Mouse (Mus musculus) gastrocnemius, postnatal 36 days (tissue): Measurements from ENCODE around the gene Tnni1. TPM values are rescaled to one million over a fixed set of nuclear protein-coding genes. Genes with fewer than 3 reads are reported as not detected.

Source experiments
- DNase-seq, 2 experiments: peaks; one replicate each; pipeline ENCODE4 v3.0.0; 2022
- intact Hi-C: fragments of 180-260 bp; cut with DNase I; formaldehyde crosslinking; loops from one replicate; pipeline ENCODE4 v1.15.1; 2025
- total RNA-seq, 2 experiments: library from RNA; stranded (reverse); gene quantifications; 2 replicates each; pipeline ENCODE4 v1.2.3; 2021

Tnni1 gene
- total RNA-seq, 2 experiments from 2014 or later = 69.4 to 433 TPM

DNA sequence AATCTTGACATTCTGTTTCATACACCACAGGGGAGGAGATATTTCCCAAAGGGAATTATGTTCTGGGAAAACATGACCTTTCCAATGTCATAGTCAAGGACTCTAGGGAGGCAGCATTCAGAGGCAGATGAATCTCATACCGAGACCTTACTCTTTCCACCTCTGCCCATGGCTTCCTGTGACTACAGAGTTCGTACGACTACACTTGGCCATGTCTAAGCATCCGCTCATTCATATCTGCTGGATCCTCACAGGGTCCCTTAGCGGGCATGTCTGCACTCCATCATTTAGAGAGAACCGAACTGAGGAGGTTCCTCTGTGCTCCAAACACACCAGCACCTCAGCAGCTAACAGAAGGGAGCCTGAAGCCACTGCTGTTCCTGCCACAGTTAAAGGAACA is 59.8 kb downstream of the Tnni1 start:
- DNase-seq = no peak
- intact Hi-C loops = no loop called here

DNA sequence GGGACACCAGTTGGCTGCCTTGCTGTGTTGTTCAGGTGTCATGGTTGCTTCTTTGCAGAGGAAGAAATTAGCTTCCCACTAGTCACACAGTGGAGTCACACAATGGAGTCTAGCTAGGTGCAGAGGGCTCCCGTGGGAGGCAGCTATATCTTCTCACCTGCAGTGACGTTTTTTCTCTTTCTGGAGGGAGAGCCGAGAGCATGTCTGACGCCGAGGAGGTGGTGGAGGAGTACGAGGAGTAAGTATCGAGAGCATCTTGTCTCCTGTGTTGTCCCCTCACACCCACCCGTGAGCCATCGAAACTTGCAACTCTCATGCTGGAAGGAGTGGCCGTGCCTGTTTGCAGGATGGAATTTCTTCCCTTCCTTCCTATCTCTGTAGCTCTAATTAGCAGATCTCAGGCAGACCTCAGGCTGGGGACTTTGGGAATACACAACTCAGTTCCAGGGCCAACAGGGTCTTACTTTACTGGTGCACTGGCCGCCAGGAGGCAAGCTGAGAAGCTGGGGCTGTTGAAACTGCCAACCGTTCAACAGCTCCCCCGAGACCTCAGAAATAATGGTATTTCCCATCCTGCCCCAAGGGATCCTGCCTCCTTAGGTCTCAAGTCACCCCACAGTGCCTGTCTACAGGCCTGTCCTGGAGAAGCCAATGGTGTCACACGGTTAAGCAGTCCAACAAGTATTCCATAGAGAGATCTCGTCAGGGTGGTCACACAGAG is 61.6 kb downstream of the Tnni1 start:
- intact Hi-C loops = no loop called here

DNA sequence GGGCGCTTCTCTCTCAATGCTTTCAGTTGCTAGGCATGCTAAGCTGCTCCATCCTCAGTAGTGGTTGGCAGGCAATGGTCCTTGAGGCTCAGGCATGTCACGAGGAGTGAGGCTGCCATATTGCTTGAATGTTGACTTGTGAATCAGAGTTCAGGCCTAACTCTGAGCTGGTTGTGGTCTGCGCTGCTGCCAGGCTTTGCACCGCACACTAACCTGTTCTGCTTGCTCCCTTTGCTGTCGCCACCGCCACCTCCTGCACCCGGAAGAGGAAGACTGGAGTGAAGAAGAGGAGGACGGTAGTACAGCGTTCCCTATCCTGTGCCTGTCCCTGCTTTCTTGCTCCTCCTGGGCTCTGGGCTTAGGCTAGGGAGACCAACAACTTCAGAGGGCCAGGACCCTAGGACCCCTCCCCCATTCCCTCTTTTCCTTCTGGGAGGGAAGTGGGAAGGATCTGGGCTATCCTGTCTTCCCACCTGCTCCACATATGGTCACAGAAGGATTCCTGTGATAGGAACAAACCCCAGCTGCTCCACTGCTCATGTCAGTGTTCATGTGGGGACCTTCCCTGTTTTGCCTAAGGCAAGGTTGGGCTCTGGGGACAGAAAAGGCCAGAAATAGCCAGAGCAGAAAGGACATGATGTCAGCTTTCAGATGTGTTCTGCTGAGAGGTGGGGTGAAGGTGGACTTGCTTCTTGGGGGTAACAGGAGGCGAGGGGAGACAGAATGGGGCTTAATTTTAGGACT is 64.5 kb downstream of the Tnni1 start:
- no peak for DNase-seq
- intact Hi-C loops = no loop called here

More for the DNA sequence above, 61.6 kb downstream of the Tnni1 start:
- no peak for DNase-seq

DNA sequence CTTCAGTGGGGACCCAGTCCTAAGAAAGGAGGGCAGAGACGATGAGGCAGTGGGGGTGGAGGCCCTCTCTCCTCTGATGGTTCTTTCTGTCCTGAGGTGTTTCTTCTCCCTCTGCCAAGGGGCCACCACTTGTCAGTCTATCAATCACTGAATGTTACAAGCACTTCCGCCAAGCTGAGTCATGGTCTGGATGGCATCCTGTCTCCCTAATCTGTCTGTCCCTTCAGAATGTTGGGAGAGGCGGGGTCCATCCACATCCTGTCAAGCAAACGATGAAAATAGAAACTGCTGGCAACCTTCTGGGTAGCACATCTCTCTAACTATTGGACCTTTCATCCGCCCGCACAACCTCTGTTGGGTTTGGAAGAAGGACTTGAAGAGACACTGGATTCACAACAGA is 65.2 kb downstream of the Tnni1 start:
- DNase-seq = no peak
- intact Hi-C loops = no loop called here

DNA sequence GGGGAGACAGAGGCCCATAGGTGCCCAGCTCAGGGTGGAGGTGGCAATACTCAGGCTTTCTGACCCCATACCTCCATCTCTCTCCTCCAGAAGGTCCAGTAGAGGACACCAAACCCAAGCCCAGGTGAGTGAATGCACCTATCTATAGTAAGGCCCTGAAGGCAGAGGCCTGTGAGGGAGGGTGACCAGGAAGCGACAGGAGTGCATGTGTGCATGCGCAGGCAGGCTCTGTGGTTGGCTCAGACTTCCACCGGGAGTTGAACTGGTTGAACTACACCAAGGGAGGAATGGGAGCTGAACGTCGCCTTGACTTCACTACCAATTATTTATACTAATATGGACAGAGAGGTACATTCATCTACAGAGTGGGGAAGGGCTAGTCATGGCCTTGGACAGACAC is 67.4 kb downstream of the Tnni1 start:
- intact Hi-C loops = no loop called here
- DNase-seq = no peak

DNA sequence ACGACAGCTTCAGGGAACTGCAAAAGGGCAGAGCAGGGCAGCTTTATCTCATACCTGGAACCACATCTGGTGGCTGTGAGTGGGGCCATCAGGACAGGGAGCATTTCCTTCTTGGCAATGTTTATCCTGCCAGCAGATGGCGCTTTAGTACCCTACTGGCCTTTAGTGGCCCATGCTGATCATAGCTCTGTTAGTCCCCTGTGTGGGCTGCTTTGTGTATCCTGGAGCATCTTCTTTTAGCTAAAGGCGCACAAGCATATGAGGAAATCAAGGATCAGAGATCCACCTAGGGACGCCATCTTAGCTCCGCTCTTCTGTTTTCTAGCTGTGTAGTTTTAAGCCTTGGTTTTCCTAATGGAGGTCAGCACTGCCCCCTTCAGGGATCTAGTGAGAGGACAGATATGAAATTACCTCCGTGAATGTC is 67.9 kb downstream of the Tnni1 start:
- intact Hi-C loops = no loop called here
- DNase-seq = no peak

DNA sequence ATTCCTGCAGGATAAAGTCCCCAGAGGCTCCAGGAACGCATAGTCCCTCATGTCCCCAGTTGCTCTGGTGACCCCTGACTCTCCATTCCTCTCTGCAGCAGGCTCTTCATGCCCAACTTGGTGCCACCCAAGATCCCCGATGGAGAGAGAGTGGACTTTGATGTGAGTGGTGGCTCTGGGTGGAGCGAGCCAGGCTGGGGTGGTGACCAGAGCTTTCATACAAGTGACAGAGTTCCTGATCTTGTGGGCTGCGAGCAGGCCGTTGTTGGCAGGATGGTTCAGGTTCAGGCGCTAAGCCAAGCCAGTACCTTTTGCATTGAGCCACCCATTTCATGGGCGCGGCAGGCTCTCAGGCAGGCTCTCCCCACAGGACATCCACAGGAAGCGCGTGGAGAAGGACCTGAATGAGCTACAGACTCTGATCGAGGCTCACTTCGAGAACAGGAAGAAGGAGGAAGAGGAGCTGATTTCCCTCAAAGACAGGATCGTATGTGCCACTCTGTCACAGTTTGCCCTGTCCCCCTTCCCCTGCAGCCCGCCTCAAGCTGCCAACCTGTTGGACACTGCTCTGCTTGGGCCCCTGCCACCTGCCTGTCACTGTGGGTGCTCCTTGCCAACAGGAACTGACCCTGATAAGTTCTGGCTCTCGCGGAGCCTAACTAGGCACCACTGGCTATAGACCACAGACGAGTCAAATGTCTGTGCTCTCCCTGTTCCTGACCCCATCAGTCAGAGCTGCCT is 68.5 kb downstream of the Tnni1 start:
- DNase-seq = no peak
- intact Hi-C loops = no loop called here

DNA sequence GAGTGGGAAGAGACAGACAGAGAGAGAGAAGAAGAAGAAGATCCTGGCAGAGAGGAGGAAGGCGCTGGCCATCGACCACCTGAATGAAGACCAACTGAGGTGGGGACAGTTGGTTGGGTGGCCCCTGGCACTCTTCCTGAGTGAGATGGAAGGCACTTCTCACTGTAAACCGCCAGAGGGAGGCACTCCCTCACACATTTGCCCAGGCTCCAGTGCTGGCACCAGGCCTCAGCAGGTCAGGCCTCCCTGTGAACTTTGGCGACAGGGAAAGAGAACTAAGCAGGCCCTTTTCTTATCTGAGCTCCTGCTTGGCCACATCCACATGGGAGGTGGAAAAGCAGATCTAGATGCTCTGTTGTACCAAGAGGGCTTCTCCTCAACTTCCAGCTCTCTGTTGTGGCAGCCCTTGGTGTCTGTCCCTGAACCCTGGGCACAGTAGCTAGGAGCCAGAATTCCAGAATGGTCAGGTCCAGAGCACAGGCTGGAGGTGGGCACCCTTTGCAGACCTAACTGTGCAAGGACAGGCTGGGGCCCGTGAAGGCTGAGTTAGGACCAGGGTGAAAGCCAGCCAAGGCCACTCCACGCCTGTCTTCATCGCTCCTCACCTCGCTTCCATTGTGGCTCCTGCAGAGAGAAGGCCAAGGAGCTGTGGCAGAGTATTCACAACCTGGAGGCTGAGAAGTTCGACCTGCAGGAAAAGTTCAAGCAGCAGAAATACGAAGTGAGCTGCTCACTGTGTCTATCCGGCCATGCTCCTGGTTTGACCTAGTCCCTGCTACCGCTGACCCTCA is 71.7 kb downstream of the Tnni1 start:
- intact Hi-C loops = no loop called here
- peak; percentile 29 to 41 for DNase-seq

DNA sequence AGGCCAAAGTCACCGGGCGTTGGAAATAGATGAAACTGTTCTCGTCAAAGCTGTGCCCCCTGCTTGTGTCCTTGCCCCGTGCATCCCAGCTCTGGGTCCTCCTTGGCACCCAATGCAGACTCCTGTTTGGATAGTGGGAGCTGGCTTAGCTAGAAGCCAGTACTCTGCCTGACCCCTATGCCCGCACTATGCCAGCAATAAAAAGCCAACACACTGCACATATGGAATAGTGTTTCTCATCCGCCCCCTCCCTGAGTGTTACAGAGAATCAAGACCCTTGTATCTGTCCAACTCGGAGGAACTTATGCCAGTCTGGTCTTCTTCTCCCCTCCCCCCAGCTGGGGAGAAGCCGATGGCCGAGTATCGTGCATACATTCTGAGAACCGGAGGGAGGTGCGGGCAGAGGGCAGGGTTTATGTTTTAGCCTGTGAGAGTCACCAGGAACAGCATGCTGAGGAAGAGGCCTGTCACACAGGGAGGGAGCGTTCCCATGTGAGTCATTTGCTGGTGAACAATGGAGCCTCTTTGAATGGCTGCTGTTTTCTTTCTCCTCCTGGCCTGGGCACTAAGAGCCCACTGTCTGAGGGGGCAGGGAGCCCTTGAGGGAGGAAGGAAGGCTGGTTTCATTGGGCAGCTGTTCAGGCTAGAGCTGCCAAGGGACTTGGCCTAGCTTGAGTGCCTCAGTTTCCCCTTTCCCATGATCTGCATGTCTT is 73.0 kb downstream of the Tnni1 start:
- no peak for DNase-seq
- intact Hi-C loops = no loop called here

DNA sequence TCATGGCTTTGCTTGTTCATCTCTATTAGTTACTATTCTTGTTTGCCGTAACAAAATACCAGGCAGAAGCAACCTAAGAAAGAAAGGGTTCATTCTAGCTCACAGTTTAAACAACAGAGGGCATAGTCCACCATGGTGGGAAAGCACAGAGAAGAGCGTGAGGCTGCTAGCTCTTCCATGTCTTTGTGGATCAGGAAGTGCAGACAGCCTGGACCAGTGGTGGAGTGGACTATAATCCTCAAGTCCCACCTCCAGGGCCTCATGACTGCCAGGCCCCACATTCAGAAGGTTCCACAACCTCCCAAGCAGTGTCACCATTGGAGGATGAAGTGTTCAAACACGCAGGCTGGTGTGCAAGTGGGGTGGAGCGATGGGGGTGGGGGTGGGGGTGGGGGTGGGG is 74.0 kb downstream of the Tnni1 start:
- DNase-seq = no peak
- intact Hi-C loops = no loop called here

DNA sequence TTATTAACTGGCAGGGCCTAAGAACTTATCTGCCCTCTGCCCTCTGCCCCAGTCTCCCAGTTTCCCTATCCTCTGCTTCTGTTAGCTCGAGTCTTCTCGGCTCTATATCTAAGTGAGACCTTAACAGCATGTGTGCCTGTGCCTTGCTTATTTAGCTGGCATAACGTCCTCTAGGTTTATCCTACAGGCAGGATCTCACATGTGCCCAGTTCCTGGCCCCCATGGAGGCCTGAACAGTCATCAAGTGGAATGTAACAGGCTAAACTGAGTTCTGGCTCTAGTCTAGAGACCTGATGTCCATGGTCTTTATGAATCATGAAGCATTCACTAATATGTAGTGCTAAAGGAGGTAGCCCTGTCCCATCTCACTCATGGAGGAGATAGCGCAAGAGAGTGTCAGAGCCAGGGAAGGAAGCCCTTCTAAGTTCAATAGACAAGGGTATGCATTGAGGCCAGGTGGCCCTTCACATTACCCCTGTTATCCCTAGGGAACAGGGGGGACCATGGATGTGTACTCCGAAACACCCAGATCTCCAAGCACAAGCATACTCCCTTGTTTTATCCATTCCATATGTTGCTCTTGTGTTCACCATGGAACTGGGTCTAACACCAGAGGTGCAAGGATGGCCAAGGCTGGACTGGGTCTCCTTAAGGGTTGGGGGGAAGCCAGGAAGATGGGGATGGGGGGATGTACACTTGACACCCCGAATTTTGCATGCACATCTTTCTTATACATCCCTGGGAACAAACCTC is 75.5 kb downstream of the Tnni1 start:
- DNase-seq = no peak
- intact Hi-C loops = no loop called here

DNA sequence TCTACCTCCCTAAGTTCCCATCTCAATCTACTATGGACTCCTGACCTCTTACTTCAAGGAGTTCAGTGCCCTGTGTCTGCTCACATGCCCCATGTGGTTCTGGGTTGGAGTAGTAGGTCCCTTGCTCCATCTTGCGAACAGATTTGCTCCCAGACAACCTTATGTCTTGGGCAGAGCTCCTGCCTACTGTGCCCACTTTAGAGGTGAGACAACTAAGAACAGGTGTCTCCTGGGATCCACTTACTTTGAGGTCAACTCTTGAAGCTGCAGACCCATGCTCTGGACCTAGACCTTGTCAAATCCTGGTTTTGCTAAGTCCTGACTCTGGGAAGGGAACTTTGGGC is 76.1 kb downstream of the Tnni1 start:
- DNase-seq = no peak
- intact Hi-C loops = no loop called here

DNA sequence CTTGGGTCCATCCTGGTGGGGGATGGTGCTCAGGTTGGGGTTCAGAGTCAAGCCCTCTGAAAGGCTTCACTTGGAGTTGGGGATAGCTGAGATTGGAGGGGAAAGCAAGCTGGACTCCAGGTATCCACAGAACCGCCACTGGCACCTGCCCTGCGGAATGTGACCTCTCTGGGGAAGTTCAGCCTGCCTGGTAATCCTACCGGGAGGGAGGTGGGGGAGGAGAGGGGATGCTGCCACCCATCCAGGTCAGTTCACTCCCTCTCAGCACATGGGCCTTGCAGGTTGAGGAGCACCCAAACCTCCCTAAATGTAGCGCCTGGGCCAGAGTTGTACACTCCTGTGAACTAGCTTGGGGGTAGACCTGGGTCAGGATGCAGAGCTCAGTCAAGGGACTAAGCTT is 76.8 kb downstream of the Tnni1 start:
- intact Hi-C loops = no loop called here
- no peak for DNase-seq

DNA sequence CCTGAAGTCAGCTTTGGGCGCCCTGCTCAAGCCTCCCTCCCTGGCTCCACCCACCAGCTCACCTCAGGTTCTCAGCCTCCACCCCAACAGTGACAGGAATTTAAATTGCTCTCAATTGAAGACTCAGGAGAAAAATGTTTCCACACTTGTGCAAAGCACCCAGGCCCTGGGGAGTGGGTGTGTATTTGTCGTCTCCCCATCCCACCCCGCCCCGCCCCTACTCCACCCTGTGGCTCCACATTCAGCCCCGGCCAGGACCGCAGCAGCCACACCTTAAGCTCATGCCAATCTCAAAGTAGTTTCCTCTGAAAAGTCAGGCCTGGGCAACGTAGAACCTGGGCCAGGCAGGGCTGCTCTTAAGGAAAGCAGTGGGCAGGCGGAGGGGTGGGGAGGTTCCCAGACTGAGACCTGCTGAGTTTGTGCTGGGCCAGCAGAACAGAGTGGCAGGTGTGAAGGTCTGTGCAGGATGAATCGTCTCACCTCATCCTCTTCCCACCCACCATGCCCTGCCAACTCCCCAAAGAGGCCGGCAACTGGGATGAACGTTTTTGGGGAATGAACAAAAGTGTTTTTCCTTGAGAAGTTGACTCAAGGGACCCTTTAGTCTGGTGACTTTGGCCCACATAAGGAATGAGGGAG is 78.0 kb downstream of the Tnni1 start:
- DNase-seq = no peak
- intact Hi-C loops = no loop called here

DNA sequence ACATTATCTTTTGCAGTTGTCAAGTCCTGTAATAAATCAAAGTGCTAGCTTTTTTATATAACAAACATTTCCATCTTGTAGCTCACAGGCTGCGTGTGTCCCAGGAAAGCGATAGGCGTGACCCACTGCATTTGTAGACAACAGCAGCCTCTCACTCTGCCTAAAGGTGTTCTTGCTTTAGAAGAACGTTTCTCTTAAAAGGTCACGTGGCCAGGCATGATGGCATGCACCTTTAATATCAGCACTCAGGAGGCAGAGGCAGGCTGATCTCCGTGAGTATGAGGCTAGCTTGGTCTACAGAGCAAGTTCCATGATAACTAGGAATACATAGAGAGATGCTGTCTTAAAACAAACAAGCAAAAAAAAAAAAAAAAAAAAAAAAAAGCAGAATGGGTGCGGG is 79.3 kb downstream of the Tnni1 start:
- intact Hi-C loops = no loop called here

More for the DNA sequence above, 79.3 kb downstream of the Tnni1 start:
- DNase-seq = no peak
